Mouse (Mus musculus): ENCODE results near the gene Tex45. TPM values are rescaled to one million over a fixed set of nuclear protein-coding genes. Genes with fewer than 3 reads are reported as not detected.

Gene Tex45
- total RNA-seq, 2 experiments from 2014 or later = not detected

- no peak for DNase-seq (ENCODE audit: low spot score in 2 of 2)
These were observed 61.3 kb downstream of the Tex45 start for GRCm38 (mm10) chr8:3531936-3532335.

GRCm38 (mm10) chr8:3536053-3536841, 65.6 kb downstream of the Tex45 start:
- DNase-seq (ENCODE audit: low spot score in 2 of 2) = no peak

Other genes with a start within 250 kb of the Tex45 start
- 100 to 1,000 TPM; 121 to 156 TPM for gene Insr, start 191.2 kb upstream of the Tex45 start, total RNA-seq (2021)
- gene A430078G23Rik, start 117.4 kb upstream of the Tex45 start, total RNA-seq (2021) = under 1 TPM in 1 of 2 experiments, not detected in 1; 0.38 TPM
- 10 to 100 TPM; 31.0 to 34.2 TPM for gene Arhgef18, start 77.9 kb upstream of the Tex45 start, total RNA-seq (2021)
- 1 to 10 TPM; 5.9 to 9.8 TPM for gene Pex11g, start 3.2 kb upstream of the Tex45 start, total RNA-seq (2021)
- gene Zfp358, start 22.3 kb downstream of the Tex45 start, total RNA-seq (2021) = 10 to 100 TPM; 17.5 to 20.5 TPM
- gene Mcoln1, start 29.6 kb downstream of the Tex45 start, total RNA-seq (2021) = 10 to 100 TPM; 40.9 to 42.8 TPM
- gene Pnpla6, start 44.5 kb downstream of the Tex45 start, total RNA-seq (2021) = 10 to 100 TPM; 37.4 to 40.7 TPM
- gene C330021F23Rik, start 97.1 kb downstream of the Tex45 start, total RNA-seq (2021) = under 1 TPM in 1 of 2 experiments, not detected in 1; 0.38 TPM
- 1 to 10 TPM; 4.1 to 8.0 TPM for gene Camsap3, start 116.4 kb downstream of the Tex45 start, total RNA-seq (2021)
- gene Xab2, start 150.5 kb downstream of the Tex45 start, total RNA-seq (2021) = 10 to 100 TPM; 34.1 to 39.1 TPM
- gene Pet100, start 150.7 kb downstream of the Tex45 start, total RNA-seq (2021) = 100 to 1,000 TPM; 117 to 148 TPM
- not detected for gene Pcp2, start 154.7 kb downstream of the Tex45 start, total RNA-seq (2021)
- 10 to 100 TPM; 87.5 to 98.8 TPM for gene Stxbp2, start 160.1 kb downstream of the Tex45 start, total RNA-seq (2021)
- gene Retn, start 184.9 kb downstream of the Tex45 start, total RNA-seq (2021) = 100 to 1,000 TPM; 182 to 325 TPM
- under 1 TPM in 1 of 2 experiments, not detected in 1; 0.32 TPM for gene Mcemp1, start 194.9 kb downstream of the Tex45 start, total RNA-seq (2021)
- 100 to 1,000 TPM in 1 of 2 experiments, 10 to 100 TPM in 1; 37.9 to 110 TPM for gene Fcor, start 201.5 kb downstream of the Tex45 start, total RNA-seq (2021)
- gene Trappc5, start 205.4 kb downstream of the Tex45 start, total RNA-seq (2021) = 10 to 100 TPM; 22.4 to 23.6 TPM
- under 1 TPM in 1 of 2 experiments, not detected in 1; 0.35 TPM for gene Fcer2a, start 223.3 kb downstream of the Tex45 start, total RNA-seq (2021)
- not detected for gene Clec4g, start 249.8 kb downstream of the Tex45 start, total RNA-seq (2021)

Data from adrenal gland, adult 18-20 months (tissue).